Mouse (Mus musculus) bone marrow macrophage, adult 2 months (primary cell): ENCODE results near the gene Adcy2.

ENCODE experiments used
- CTCF ChIP-seq: IDR thresholded peaks from 2 replicates; pipeline ENCODE4 v1.5.1; 2012; ENCODE audit warnings: low read depth, mild to moderate bottlenecking, low read length, moderate library complexity
- POLR2A ChIP-seq: IDR thresholded peaks from 2 replicates; pipeline ENCODE4 v1.6.1; 2012; ENCODE audit warnings: mild to moderate bottlenecking, low read depth, low read length, borderline replicate concordance

DNA sequence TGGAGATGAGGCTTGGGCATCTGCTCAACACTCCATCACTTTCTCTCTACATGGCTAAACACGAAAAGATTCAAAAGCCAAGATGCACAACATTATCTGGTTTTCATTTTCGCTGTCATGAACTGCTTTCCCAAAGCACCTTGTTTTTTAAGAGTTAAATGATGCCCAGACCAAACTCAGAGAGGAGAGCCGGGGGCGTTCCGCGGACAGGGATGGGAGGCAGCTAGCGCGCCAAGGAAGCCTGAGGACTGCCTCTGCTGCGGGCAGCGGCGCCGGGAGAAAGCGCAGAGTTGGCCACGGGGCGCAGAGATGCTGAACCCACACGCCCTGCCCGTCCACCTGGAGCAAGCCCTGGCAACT is 803 bp downstream of the Adcy2 start:
- TF ChIP-seq CTCF (no peak), POLR2A (no peak)
